Mouse (Mus musculus) C2C12 (cell line): ENCODE results near the gene Wwc2.

Source experiments
- CTCF ChIP-seq: IDR thresholded peaks from one replicate; pipeline ENCODE4 v1.5.1; 2011; ENCODE audit not compliant: control insufficient read depth, insufficient read depth, insufficient read length
- MAX ChIP-seq: IDR thresholded peaks from one replicate; pipeline ENCODE4 v1.6.1; 2011; ENCODE audit warnings: mild to moderate bottlenecking, control low read depth
- MYOD1 ChIP-seq: IDR thresholded peaks from one replicate; pipeline ENCODE4 v1.6.1; 2011; ENCODE audit warnings: low read depth; ENCODE audit not compliant: control insufficient read depth, insufficient read length
- USF1 ChIP-seq: IDR thresholded peaks from one replicate; pipeline ENCODE4 v1.6.1; 2011; ENCODE audit warnings: low read depth, mild to moderate bottlenecking, control low read depth, moderate library complexity

- TF ChIP-seq MYOD1 (no peak), USF1 (no peak), CTCF (no peak), MAX (no peak)
Observed at GRCm38 (mm10) chr8:47811221-47811620, 179.5 kb downstream of the Wwc2 start.
